Mouse (Mus musculus) forebrain, embryonic 16.5 days (tissue): ENCODE measurements around the gene Srrm4. TPM values are rescaled to one million over a fixed set of nuclear protein-coding genes. Genes with fewer than 3 reads are reported as not detected.

Source experiments
- ATAC-seq: fragments of 200-750 bp; cut with Nextera tagmentation; 2 replicates; pipeline ENCODE4 v1.8.0; 2017; ENCODE audit warnings: mild to moderate bottlenecking, moderate library complexity
- H3K27ac ChIP-seq: fragments of 300-500 bp; sonication (generic); 2 replicates; pipeline ENCODE4 v1.5.1; 2014; ENCODE audit warnings: low read length, control low read depth
- H3K27me3 ChIP-seq: fragments of 300-500 bp; sonication (generic); replicated peaks from 2 replicates; pipeline ENCODE4 v1.6.1; 2014; ENCODE audit warnings: low read length; ENCODE audit not compliant: control insufficient read depth, insufficient read depth
- H3K36me3 ChIP-seq: fragments of 300-500 bp; sonication (generic); 2 replicates; pipeline ENCODE4 v1.6.1; 2014; ENCODE audit not compliant: control insufficient read depth, insufficient read depth
- H3K4me1 ChIP-seq: fragments of 300-500 bp; sonication (generic); replicated peaks from 2 replicates; pipeline ENCODE4 v1.6.1; 2014; ENCODE audit warnings: low read length; ENCODE audit not compliant: control insufficient read depth, insufficient read depth
- H3K4me2 ChIP-seq: fragments of 300-500 bp; sonication (generic); 2 replicates; pipeline ENCODE4 v1.6.1; 2014; ENCODE audit warnings: mild to moderate bottlenecking, low read length, control low read depth
- H3K4me3 ChIP-seq: fragments of 300-500 bp; sonication (generic); replicated peaks from 2 replicates; pipeline ENCODE4 v1.5.1; 2014; ENCODE audit warnings: mild to moderate bottlenecking, low read length, control low read depth
- H3K9ac ChIP-seq: fragments of 300-500 bp; sonication (generic); replicated peaks from 2 replicates; pipeline ENCODE4 v1.6.1; 2014; ENCODE audit warnings: low read depth, low read length, control low read depth
- H3K9me3 ChIP-seq: fragments of 300-500 bp; sonication (generic); 2 replicates; pipeline ENCODE4 v1.6.1; 2016; ENCODE audit warnings: low read length; ENCODE audit not compliant: control insufficient read depth
- WGBS: fragments of 180-500 bp; shearing (Covaris S2); extraction: QIAGEN DNeasy Blood & Tissue Kit; methylation state at CpG from one replicate; pipeline ENCODE4 v1.1.7; 2014; 5-methylcytosine and 5-hydroxymethylcytosine counted together
- polyA plus RNA-seq: library from polyadenylated mRNA; unstranded; fragments of >200 nt; fragmentation: Nextera tagmentation; extraction: Ambion mirVana; gene quantifications from 2 replicates; pipeline ENCODE4 v1.2.1, GENCODE M21; 2015

Srrm4 gene
- polyA plus RNA-seq, 1 experiment from 2014 or later, result 33.9 TPM

GRCm38 (mm10) chr5:116489621-116490020 lies 102.0 kb downstream of the Srrm4 start:
- Histone ChIP-seq H3K27me3 (no peaks in the 10 kb centered on the region), H3K9ac (no peak overlapping the region), H3K36me3 (no peaks in the 10 kb centered on the region), H3K4me2 (no peak overlapping the region), H3K4me3 (no peak overlapping the region), H3K9me3 (no peaks in the 10 kb centered on the region), H3K27ac (no peak overlapping the region), H3K4me1 (peaks cover 26% of the 10 kb centered on the region)
- WGBS, result 52% methylated on average over 8 of the region's 8 CpGs
- no peak for ATAC-seq

GRCm38 (mm10) chr5:116486135-116486534 lies 105.5 kb downstream of the Srrm4 start:
- Histone ChIP-seq H3K9me3 (no peaks in the 10 kb centered on the region), H3K4me1 (peaks cover 18% of the 10 kb centered on the region), H3K9ac (no peak overlapping the region), H3K27ac (no peak overlapping the region), H3K27me3 (no peaks in the 10 kb centered on the region), H3K36me3 (no peaks in the 10 kb centered on the region), H3K4me2 (no peak overlapping the region), H3K4me3 (no peak overlapping the region)
- WGBS, result 75% methylated on average over 4 of the region's 4 CpGs
- ATAC-seq, result no peak

GRCm38 (mm10) chr5:116485069-116485468 lies 106.5 kb downstream of the Srrm4 start:
- Histone ChIP-seq H3K4me1 (peaks cover 10% of the 10 kb centered on the region), H3K4me3 (no peak overlapping the region), H3K36me3 (no peaks in the 10 kb centered on the region), H3K27ac (peak overlapping the region; percentile 38; the same call in 1 of the 2 replicates), H3K9me3 (no peaks in the 10 kb centered on the region), H3K9ac (no peak overlapping the region), H3K4me2 (no peak overlapping the region), H3K27me3 (no peaks in the 10 kb centered on the region)
- peak; percentile 80 for ATAC-seq
- WGBS, result 19% methylated on average over 5 of the region's 5 CpGs

GRCm38 (mm10) chr5:116484236-116484635 lies 107.4 kb downstream of the Srrm4 start:
- Histone ChIP-seq H3K27ac (no peak overlapping the region; the same call in 1 of the 2 replicates), H3K36me3 (no peaks in the 10 kb centered on the region), H3K4me1 (peaks cover 10% of the 10 kb centered on the region), H3K4me3 (no peak overlapping the region), H3K9ac (no peak overlapping the region), H3K4me2 (no peak overlapping the region), H3K9me3 (no peaks in the 10 kb centered on the region), H3K27me3 (no peaks in the 10 kb centered on the region)
- no peak for ATAC-seq
- 86% methylated on average over 9 of the region's 9 CpGs for WGBS

- peaks cover 8% of the 10 kb centered on the region for H3K36me3 ChIP-seq
- H3K4me1 ChIP-seq, result peaks cover 11% of the 10 kb centered on the region; the same call in 1 of the 2 replicates
- H3K9ac ChIP-seq, result no peak overlapping the region
- H3K9me3 ChIP-seq, result no peaks in the 10 kb centered on the region
- 68% methylated on average over 18 of the region's 18 CpGs for WGBS
- no peaks in the 10 kb centered on the region for H3K27me3 ChIP-seq
- H3K4me3 ChIP-seq, result no peak overlapping the region
- H3K27ac ChIP-seq, result no peak overlapping the region
- no peak for ATAC-seq
- H3K4me2 ChIP-seq, result no peak overlapping the region
Observed at GRCm38 (mm10) chr5:116478607-116479371, 112.8 kb downstream of the Srrm4 start.

GRCm38 (mm10) chr5:116476006-116476405 lies 115.6 kb downstream of the Srrm4 start:
- no peak overlapping the region for H3K27ac ChIP-seq

GRCm38 (mm10) chr5:116461354-116462042 lies 130.1 kb downstream of the Srrm4 start:
- Histone ChIP-seq H3K9me3 (peaks cover 15% of the 10 kb centered on the region), H3K4me3 (no peak overlapping the region), H3K27ac (no peak overlapping the region), H3K9ac (no peak overlapping the region), H3K27me3 (no peaks in the 10 kb centered on the region), H3K4me2 (no peak overlapping the region), H3K36me3 (peaks cover 32% of the 10 kb centered on the region), H3K4me1 (peaks cover 21% of the 10 kb centered on the region)
- ATAC-seq, result no peak
- 14% methylated on average over 11 of the region's 11 CpGs for WGBS

More at GRCm38 (mm10) chr5:116476006-116476405, 115.6 kb downstream of the Srrm4 start:
- 11% methylated on average over 15 of the region's 15 CpGs for WGBS
- Histone ChIP-seq H3K36me3 (peaks cover 10% of the 10 kb centered on the region), H3K9ac (no peak overlapping the region), H3K4me2 (no peak overlapping the region), H3K4me1 (peaks cover 11% of the 10 kb centered on the region; the same call in 1 of the 2 replicates), H3K27me3 (no peaks in the 10 kb centered on the region), H3K9me3 (no peaks in the 10 kb centered on the region), H3K4me3 (no peak overlapping the region)
- no peak for ATAC-seq

GRCm38 (mm10) chr5:116459970-116460369 lies 131.6 kb downstream of the Srrm4 start:
- Histone ChIP-seq H3K36me3 (peaks cover 17% of the 10 kb centered on the region), H3K4me3 (no peak overlapping the region), H3K27me3 (no peaks in the 10 kb centered on the region), H3K4me1 (peaks cover 21% of the 10 kb centered on the region), H3K4me2 (no peak overlapping the region), H3K27ac (no peak overlapping the region), H3K9me3 (peaks cover under 1% of the 10 kb centered on the region), H3K9ac (no peak overlapping the region)
- WGBS, result 49% methylated on average over 2 of the region's 2 CpGs
- peak; percentile 58 for ATAC-seq

GRCm38 (mm10) chr5:116457791-116458190 lies 133.8 kb downstream of the Srrm4 start:
- Histone ChIP-seq H3K36me3 (peaks cover 3% of the 10 kb centered on the region; the same call in 1 of the 2 replicates), H3K4me2 (no peak overlapping the region), H3K4me3 (no peak overlapping the region), H3K9ac (no peak overlapping the region), H3K27me3 (no peaks in the 10 kb centered on the region), H3K27ac (no peak overlapping the region), H3K4me1 (peaks cover 27% of the 10 kb centered on the region), H3K9me3 (no peaks in the 10 kb centered on the region)
- no peak for ATAC-seq
- WGBS, result 86% methylated on average over 7 of the region's 7 CpGs
